Mouse (Mus musculus) CD4-positive helper T cell, adult 2 months (primary cell): Measurements from ENCODE around the gene Mllt11.
"Not testable (repeated sequence)": the region's sequence is repeated elsewhere in the genome, so short reads cannot be mapped to it uniquely, and the experiment has no call there.

Experiments
- DNase-seq: peaks from one replicate; pipeline ENCODE4 v3.0.0-alpha.2; 2012; ENCODE audit warnings: low read depth, missing footprints, low spot score

Mllt11 gene

GRCm38 (mm10) chr3:95217255-95218134, 14.5 kb downstream of the Mllt11 start, which contains the start of gene Gabpb2:
TSS of gene Gabpb2 (minus strand) at chr3:95217916.
- peak; percentile 92 for DNase-seq

GRCm38 (mm10) chr3:95216655-95217254, 15.2 kb downstream of the Mllt11 start:
- DNase-seq: no peak

GRCm38 (mm10) chr3:95213609-95213975, 18.4 kb downstream of the Mllt11 start:
- no peak for DNase-seq

GRCm38 (mm10) chr3:95212889-95213608, 18.9 kb downstream of the Mllt11 start:
- DNase-seq: not testable (repeated sequence)

- DNase-seq: peak; percentile 68
These were observed 21.4 kb downstream of the Mllt11 start for GRCm38 (mm10) chr3:95210585-95210984.

- no peak for DNase-seq
These were observed 23.7 kb downstream of the Mllt11 start for GRCm38 (mm10) chr3:95208286-95208685.

- no peak for DNase-seq
These were observed 28.1 kb downstream of the Mllt11 start for GRCm38 (mm10) chr3:95203880-95204279.

GRCm38 (mm10) chr3:95200562-95200961, 31.4 kb downstream of the Mllt11 start:
- no peak for DNase-seq

- no peak for DNase-seq
These were observed 31.8 kb downstream of the Mllt11 start for GRCm38 (mm10) chr3:95200132-95200531.

GRCm38 (mm10) chr3:95199101-95199500, 32.9 kb downstream of the Mllt11 start:
- DNase-seq: no peak

GRCm38 (mm10) chr3:95195772-95196171, 36.2 kb downstream of the Mllt11 start:
- DNase-seq: no peak

GRCm38 (mm10) chr3:95194721-95195135, 37.2 kb downstream of the Mllt11 start:
- no peak for DNase-seq

- DNase-seq: no peak
These were observed 45.1 kb downstream of the Mllt11 start for GRCm38 (mm10) chr3:95186888-95187287.

GRCm38 (mm10) chr3:95186100-95186499, 45.9 kb downstream of the Mllt11 start:
- DNase-seq: no peak

- peak; percentile 43 for DNase-seq
These were observed 47.0 kb downstream of the Mllt11 start for GRCm38 (mm10) chr3:95184796-95185577.

- DNase-seq: no peak
These were observed 50.1 kb downstream of the Mllt11 start for GRCm38 (mm10) chr3:95181841-95182240.

GRCm38 (mm10) chr3:95179890-95180289, 52.1 kb downstream of the Mllt11 start:
- DNase-seq: no peak

- DNase-seq: no peak
These were observed 53.0 kb downstream of the Mllt11 start for GRCm38 (mm10) chr3:95178948-95179347.

- DNase-seq: no peak
These were observed 54.4 kb downstream of the Mllt11 start for GRCm38 (mm10) chr3:95177583-95177982.

GRCm38 (mm10) chr3:95176500-95176899, 55.5 kb downstream of the Mllt11 start:
- DNase-seq: no peak

GRCm38 (mm10) chr3:95174011-95174592, 57.9 kb downstream of the Mllt11 start:
- DNase-seq: peak; percentile 81
